ENCODE assay signal across 22 mouse cellular contexts in genomic region chrX:103986159-103986558, GRCm38 (mm10). TPM values are rescaled to one million over a fixed set of nuclear protein-coding genes. Genes with fewer than 3 reads are reported as not detected.
A peak's percentile ranks its signal among the peaks of the same experiment; 100 is the strongest.
DNase-seq lines count a peak whose midpoint lies in the region; ATAC-seq and TF ChIP-seq lines count a peak whose summit lies in the region.
"Had no signal": no experiment of that assay in that cellular context is flagged by ENCODE, and none has a peak within 500 bp of the region (broad histone marks: within the 10 kb centered on the region; RNA-seq: fewer than 3 reads in every experiment).

No protein-coding gene starts in this region.

- peak; percentile 33; the same call in 1 of the 2 replicates for TF ChIP-seq CTCF in forebrain, postnatal 0 days (IDR thresholded peaks at IDR 0.05; ENCODE audit: low read depth)
- TF ChIP-seq CTCF in lung, postnatal 0 days (IDR thresholded peaks at IDR 0.05), result no peak
- no peak for TF ChIP-seq CTCF in ES-Bruce4 (IDR thresholded peaks at IDR 0.05; ENCODE audit: low read depth, low read length)

- peak overlapping the region; percentile 3; the same call in 1 of the 2 replicates for H3K4me2 ChIP-seq in forebrain, postnatal 0 days (ENCODE audit: low read depth)
- H3K4me2 ChIP-seq in forebrain, embryonic 13.5 days, result no peak overlapping the region
- H3K4me2 ChIP-seq in lung, postnatal 0 days (replicated peaks; ENCODE audit: low read depth, low read length), result no peak overlapping the region
- H3K4me2 ChIP-seq: forebrain, embryonic 12.5 days; heart, embryonic 11.5 days; kidney, embryonic 15.5 days; limb, embryonic 12.5 days; liver, embryonic 12.5 days had no signal

- peaks cover 10% of the 10 kb centered on the region for H3K27me3 ChIP-seq in forebrain, postnatal 0 days (ENCODE audit: insufficient read depth, low read length)
- H3K27me3 ChIP-seq in forebrain, embryonic 13.5 days, result peaks cover 39% of the 10 kb centered on the region
- H3K27me3 ChIP-seq in lung, postnatal 0 days (replicated peaks; ENCODE audit: insufficient read depth, low read length), result no peaks in the 10 kb centered on the region
- H3K27me3 ChIP-seq in ES-Bruce4 (ENCODE audit: control insufficient read depth, insufficient read depth, low read length, poor library complexity, severe bottlenecking), result no peaks in the 10 kb centered on the region

- no peaks in the 10 kb centered on the region for H3K4me1 ChIP-seq in forebrain, postnatal 0 days (ENCODE audit: insufficient read depth)
- H3K4me1 ChIP-seq in forebrain, embryonic 13.5 days, result no peaks in the 10 kb centered on the region
- no peaks in the 10 kb centered on the region for H3K4me1 ChIP-seq in lung, postnatal 0 days (ENCODE audit: insufficient read depth, low read depth, low read length)
- H3K4me1 ChIP-seq in ES-Bruce4 (ENCODE audit: control insufficient read depth, insufficient read depth, low read length), result no peaks in the 10 kb centered on the region
- H3K4me1 ChIP-seq: forebrain, embryonic 12.5 days; kidney, embryonic 15.5 days; limb, embryonic 12.5 days; liver, embryonic 12.5 days had no signal

- no peaks in the 10 kb centered on the region for H3K9me3 ChIP-seq in forebrain, postnatal 0 days (ENCODE audit: low read length)
- no peaks in the 10 kb centered on the region for H3K9me3 ChIP-seq in forebrain, embryonic 13.5 days (replicated peaks)
- H3K9me3 ChIP-seq in lung, postnatal 0 days (ENCODE audit: low read length), result no peaks in the 10 kb centered on the region
- no peaks in the 10 kb centered on the region for H3K9me3 ChIP-seq in ES-Bruce4 (replicated peaks; ENCODE audit: control insufficient read depth, insufficient read depth, low read length, poor library complexity, severe bottlenecking)
- H3K9me3 ChIP-seq: forebrain, embryonic 12.5 days; kidney, embryonic 15.5 days; limb, embryonic 12.5 days; liver, embryonic 12.5 days had no signal

- no peak for TF ChIP-seq EP300 in lung, postnatal 0 days (IDR thresholded peaks at IDR 0.05)
- TF ChIP-seq EP300 in ES-Bruce4 (IDR thresholded peaks at IDR 0.05; ENCODE audit: insufficient read depth, low read depth, low read length), result peak; percentile 46; the same call in 1 of the 2 replicates

- peak; percentile 37; the same call in 1 of the 2 replicates for ATAC-seq in forebrain, postnatal 0 days
- ATAC-seq in forebrain, embryonic 13.5 days, result no peak
- 0 out of 2 replicates have a peak, but pooled peaks have one; percentile 8 for ATAC-seq in lung, postnatal 0 days
- ATAC-seq: hindbrain, embryonic 16.5 days; intestine, postnatal 0 days; liver, embryonic 12.5 days had no signal

- no peaks in the 10 kb centered on the region for H3K36me3 ChIP-seq in forebrain, postnatal 0 days (ENCODE audit: insufficient read depth)
- H3K36me3 ChIP-seq in forebrain, embryonic 13.5 days (ENCODE audit: poor library complexity, severe bottlenecking), result no peaks in the 10 kb centered on the region
- no peaks in the 10 kb centered on the region for H3K36me3 ChIP-seq in lung, postnatal 0 days (ENCODE audit: insufficient read depth, low read length)
- no peaks in the 10 kb centered on the region for H3K36me3 ChIP-seq in ES-Bruce4 (ENCODE audit: control insufficient read depth, insufficient read depth, low read length, poor library complexity, severe bottlenecking)
- H3K36me3 ChIP-seq: forebrain, embryonic 12.5 days; kidney, embryonic 15.5 days; limb, embryonic 12.5 days; liver, embryonic 12.5 days had no signal

- no peak overlapping the region for H3K27ac ChIP-seq in forebrain, postnatal 0 days (ENCODE audit: low read depth, low read length)
- no peak overlapping the region for H3K27ac ChIP-seq in forebrain, embryonic 13.5 days
- H3K27ac ChIP-seq in lung, postnatal 0 days (ENCODE audit: low read length), result no peak overlapping the region
- peak overlapping the region; percentile 44 for H3K27ac ChIP-seq in ES-Bruce4 (ENCODE audit: insufficient read depth, low read length)
- H3K27ac ChIP-seq: forebrain, embryonic 12.5 days; kidney, embryonic 15.5 days; limb, embryonic 12.5 days; liver, embryonic 12.5 days had no signal

- H3K4me3 ChIP-seq in forebrain, postnatal 0 days (ENCODE audit: low read depth, low read length), result no peak overlapping the region
- H3K4me3 ChIP-seq in forebrain, embryonic 13.5 days, result no peak overlapping the region
- no peak overlapping the region for H3K4me3 ChIP-seq in lung, postnatal 0 days (ENCODE audit: low read depth, low read length)
- H3K4me3 ChIP-seq in ES-Bruce4 (ENCODE audit: low read depth, low read length), result no peak overlapping the region
- H3K4me3 ChIP-seq: forebrain, embryonic 12.5 days; kidney, embryonic 15.5 days; limb, embryonic 12.5 days; liver, embryonic 12.5 days; myocyte had no signal

- H3K9ac ChIP-seq in forebrain, postnatal 0 days, result no peak overlapping the region
- no peak overlapping the region for H3K9ac ChIP-seq in forebrain, embryonic 13.5 days
- no peak overlapping the region for H3K9ac ChIP-seq in lung, postnatal 0 days (replicated peaks; ENCODE audit: low read depth)
- no peak overlapping the region for H3K9ac ChIP-seq in ES-Bruce4 (ENCODE audit: low read depth, poor library complexity, severe bottlenecking)
- H3K9ac ChIP-seq: forebrain, embryonic 12.5 days; kidney, embryonic 15.5 days; limb, embryonic 12.5 days; liver, embryonic 12.5 days had no signal

- 26% methylated on average over 6 of the region's 6 CpGs for WGBS in forebrain, postnatal 0 days
- whole genome bisulfite sequencing in forebrain, embryonic 13.5 days, result 17% methylated on average over 6 of the region's 6 CpGs
- 22% methylated on average over 6 of the region's 6 CpGs for WGBS in lung, postnatal 0 days

- no peak for TF ChIP-seq POLR2A in ES-Bruce4 (IDR thresholded peaks at IDR 0.05; ENCODE audit: insufficient read depth, low read length)

- peak; percentile 45 for DNase-seq in forebrain, postnatal 0 days
- DNase-seq in lung, postnatal 0 days (ENCODE audit: low spot score), result peak; percentile 24
- no peak for DNase-seq in lung, postnatal 14 days
- peak; percentile 52 for DNase-seq in adipocyte (ENCODE audit: low spot score)
- no peak for DNase-seq in ovary, postnatal 14 days (ENCODE audit: low spot score)
- no peak for DNase-seq in frontal cortex, postnatal 10 days (ENCODE audit: low spot score in 2 of 2)
- DNase-seq: adrenal gland, adult 8-10 months; B cell, adult 2 months; cerebellum, adult 9-11 months; heart, postnatal 10 days; kidney, postnatal 4 days; right cerebral cortex, postnatal 4 days had no signal

RNA-seq across cellular contexts. Expression of gene Rlim, which starts 5.1 kb away (rescaled TPM):
- total RNA-seq in forebrain, postnatal 0 days (2014; rRNA removed), result 41.8 and 54.6 TPM in 2 replicates
- 10.8 and 16.4 TPM in 2 replicates for polyA plus RNA-seq in forebrain, postnatal 0 days (2015; fragmentation: Nextera tagmentation; extraction: Ambion mirVana)
- 30.0 and 33.6 TPM in 2 replicates for polyA plus RNA-seq in forebrain, embryonic 13.5 days (2015; fragmentation: Nextera tagmentation; extraction: Ambion mirVana)
- polyA plus RNA-seq in lung, postnatal 0 days (2015; fragmentation: Nextera tagmentation; extraction: Ambion mirVana), result 15.5 and 17.7 TPM in 2 replicates
- polyA plus RNA-seq in ES-Bruce4 (2011; ENCODE audit: insufficient read depth, insufficient read length, low read depth, missing spikeins), result 203 and 217 TPM in 2 replicates

Comparison
In these comparisons a context has a peak if more than half of its experiments do, and no peak if none do; other contexts are left out.
1. DNase-seq: peak in forebrain, postnatal 0 days (single experiment), lung, postnatal 0 days (single experiment) and adipocyte (single experiment); none in lung, postnatal 14 days (single experiment), ovary, postnatal 14 days (single experiment) and frontal cortex, postnatal 10 days (0 of 2).